Mouse (Mus musculus): Measurements from ENCODE around the gene Dhrs13. TPM values are rescaled to one million over a fixed set of nuclear protein-coding genes. Genes with fewer than 3 reads are reported as not detected.

The Dhrs13 gene
- polyA plus RNA-seq (2016; fragmentation: Nextera tagmentation; extraction: Ambion mirVana), result 14.4 and 17.1 TPM in 2 replicates

DNA sequence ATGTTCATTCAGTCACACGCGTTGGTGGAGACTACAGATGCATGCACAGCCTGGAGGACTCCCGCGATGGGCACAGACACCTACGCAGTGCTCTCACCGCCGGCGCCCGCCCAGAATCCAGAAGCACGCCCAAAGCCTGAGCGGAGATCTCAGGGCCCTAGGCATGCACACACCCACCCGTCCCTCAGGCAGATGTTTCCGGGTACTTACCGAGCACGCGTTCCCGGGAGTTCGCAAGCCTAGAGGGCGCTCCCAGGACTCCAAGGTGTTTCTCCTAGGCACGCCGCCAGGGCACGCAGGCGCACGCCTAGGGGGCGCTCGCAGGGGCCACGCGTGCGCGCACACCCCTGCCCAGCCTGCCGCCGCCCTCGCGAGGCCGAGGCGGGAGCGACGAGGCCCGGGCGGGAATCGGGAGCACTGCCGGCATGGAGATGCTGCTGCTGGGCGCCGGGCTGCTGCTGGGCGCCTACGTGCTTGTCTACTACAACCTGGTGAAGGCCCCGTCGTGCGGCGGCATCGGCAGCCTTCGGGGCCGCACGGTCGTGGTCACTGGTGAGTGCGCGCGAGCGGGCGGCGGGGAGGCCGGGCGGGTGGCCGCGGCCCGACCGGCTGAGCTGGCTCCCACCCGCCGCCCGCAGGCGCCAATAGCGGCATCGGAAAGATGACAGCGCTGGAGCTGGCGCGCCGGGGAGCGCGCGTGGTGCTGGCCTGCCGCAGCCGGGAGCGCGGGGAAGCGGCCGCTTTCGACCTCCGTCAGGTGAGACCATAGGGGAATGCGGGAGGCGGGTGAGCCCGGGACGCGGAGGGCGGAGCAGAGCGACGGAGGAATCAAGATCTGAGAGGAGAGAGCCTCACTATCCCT is at the start of gene Dhrs13:
Gene Dhrs13 (plus strand): TSS at position 334 of the 862 bp plus-strand sequence.
- Histone ChIP-seq H3K36me3 (replicated peaks) (peaks cover 45% of the 10 kb centered on the region), H3K9me3 (no peaks in the 10 kb centered on the region), H3K27me3 (ENCODE audit: poor library complexity, severe bottlenecking) (peaks cover 17% of the 10 kb centered on the region), H3K4me3 (peak within 1 kb of the TSS; percentile 76), H3K4me1 (peaks cover 50% of the 10 kb centered on the region), H3K27ac (peak within 1 kb of the TSS; percentile 94)
- under 1% methylated on average over 96 of the region's 96 CpGs for WGBS
- DNase-seq (ENCODE audit: extremely low spot score, low spot score), result peak; percentile 88

GRCm38 (mm10) chr11:77982441-77982905 is 49.6 kb upstream of the Dhrs13 start, which contains the start of gene Phf12:
Phf12 (plus strand) TSS chr11:77982754.
- WGBS, result 0% methylated on average over 62 of the region's 62 CpGs

GRCm38 (mm10) chr11:77983191-77983936 is 48.7 kb upstream of the Dhrs13 start:
- peak; percentile 67 for DNase-seq (ENCODE audit: extremely low spot score, low spot score)
- under 1% methylated on average over 32 of the region's 32 CpGs for WGBS
- Histone ChIP-seq H3K4me3 (peak overlapping the region; percentile 100), H3K9me3 (no peaks in the 10 kb centered on the region), H3K27ac (peak overlapping the region; percentile 97), H3K4me1 (peaks cover 28% of the 10 kb centered on the region), H3K27me3 (ENCODE audit: poor library complexity, severe bottlenecking) (no peaks in the 10 kb centered on the region), H3K36me3 (replicated peaks) (peaks cover 34% of the 10 kb centered on the region)

More at GRCm38 (mm10) chr11:77982441-77982905, 49.6 kb upstream of the Dhrs13 start, which contains the start of gene Phf12:
- H3K4me1 ChIP-seq, result peaks cover 28% of the 10 kb centered on the region
- DNase-seq (ENCODE audit: extremely low spot score, low spot score), result peak; percentile 99
- H3K27ac ChIP-seq, result peak within 1 kb of the TSS; percentile 97
- peaks cover 8% of the 10 kb centered on the region; the same call in 1 of the 2 replicates for H3K27me3 ChIP-seq (ENCODE audit: poor library complexity, severe bottlenecking)
- peaks cover 25% of the 10 kb centered on the region for H3K36me3 ChIP-seq (replicated peaks)
- H3K4me3 ChIP-seq, result peak within 1 kb of the TSS; percentile 100
- H3K9me3 ChIP-seq, result no peaks in the 10 kb centered on the region

- Histone ChIP-seq H3K9me3 (no peaks in the 10 kb centered on the region), H3K4me1 (peaks cover 28% of the 10 kb centered on the region), H3K36me3 (replicated peaks) (peaks cover 42% of the 10 kb centered on the region), H3K27me3 (ENCODE audit: poor library complexity, severe bottlenecking) (no peaks in the 10 kb centered on the region), H3K27ac (peak overlapping the region; percentile 97), H3K4me3 (peak overlapping the region; percentile 100)
- 1% methylated on average over 63 of the region's 63 CpGs for WGBS
- peak; percentile 82 for DNase-seq (ENCODE audit: extremely low spot score, low spot score)
Measured at GRCm38 (mm10) chr11:77983937-77984835, 47.9 kb upstream of the Dhrs13 start.

DNA sequence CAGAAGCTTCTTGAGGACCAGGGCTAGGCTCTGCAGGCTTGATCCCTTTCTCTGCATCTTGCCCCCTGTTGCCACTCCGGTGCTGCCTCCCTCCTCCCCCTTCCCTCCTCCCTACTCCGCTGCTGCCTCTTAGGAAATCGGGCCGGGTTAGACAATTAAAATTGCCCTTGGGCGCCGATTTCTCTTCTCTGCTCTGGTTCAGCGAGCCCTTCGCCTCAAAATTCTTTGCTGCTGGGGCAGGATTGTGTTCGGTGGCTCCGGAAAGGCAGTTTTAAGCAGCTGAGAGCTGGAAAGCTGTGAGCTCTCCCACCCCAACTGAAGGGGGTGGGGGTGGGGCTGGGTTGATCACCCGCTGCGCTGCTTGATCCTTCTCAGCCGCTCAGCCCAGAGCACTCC is 47.2 kb upstream of the Dhrs13 start:
- H3K27me3 ChIP-seq (ENCODE audit: poor library complexity, severe bottlenecking), result no peaks in the 10 kb centered on the region
- no peaks in the 10 kb centered on the region for H3K9me3 ChIP-seq
- H3K36me3 ChIP-seq (replicated peaks), result peaks cover 49% of the 10 kb centered on the region
- 0% methylated on average over 13 of the region's 13 CpGs for WGBS
- peaks cover 28% of the 10 kb centered on the region for H3K4me1 ChIP-seq
- H3K4me3 ChIP-seq, result peak overlapping the region; percentile 100
- DNase-seq (ENCODE audit: extremely low spot score, low spot score), result peak; percentile 66
- H3K27ac ChIP-seq, result peak overlapping the region; percentile 97

GRCm38 (mm10) chr11:77985541-77986065 is 46.5 kb upstream of the Dhrs13 start:
- H3K36me3 ChIP-seq (replicated peaks), result peaks cover 56% of the 10 kb centered on the region
- WGBS, result 78% methylated on average over 3 of the region's 3 CpGs

GRCm38 (mm10) chr11:77989071-77989690 is 42.9 kb upstream of the Dhrs13 start:
- peaks cover 91% of the 10 kb centered on the region for H3K36me3 ChIP-seq (replicated peaks)

More at GRCm38 (mm10) chr11:77985541-77986065, 46.5 kb upstream of the Dhrs13 start:
- Histone ChIP-seq H3K27me3 (ENCODE audit: poor library complexity, severe bottlenecking) (no peaks in the 10 kb centered on the region), H3K4me3 (peak overlapping the region; percentile 100), H3K27ac (peak overlapping the region; percentile 97), H3K9me3 (no peaks in the 10 kb centered on the region), H3K4me1 (peaks cover 25% of the 10 kb centered on the region)
- DNase-seq (ENCODE audit: extremely low spot score, low spot score), result no peak

GRCm38 (mm10) chr11:77995556-77995955 is 36.5 kb upstream of the Dhrs13 start:
- H3K27me3 ChIP-seq (ENCODE audit: poor library complexity, severe bottlenecking), result no peaks in the 10 kb centered on the region
- H3K4me1 ChIP-seq, result no peaks in the 10 kb centered on the region
- no peak for DNase-seq (ENCODE audit: extremely low spot score, low spot score)
- no peak overlapping the region for H3K4me3 ChIP-seq
- H3K36me3 ChIP-seq (replicated peaks), result peaks cover 92% of the 10 kb centered on the region
- no peak overlapping the region for H3K27ac ChIP-seq
- no peaks in the 10 kb centered on the region for H3K9me3 ChIP-seq
- 79% methylated on average over 1 of the region's 1 CpGs for WGBS

More at GRCm38 (mm10) chr11:77989071-77989690, 42.9 kb upstream of the Dhrs13 start:
- 93% methylated on average over 13 of the region's 13 CpGs for WGBS
- Histone ChIP-seq H3K27me3 (ENCODE audit: poor library complexity, severe bottlenecking) (no peaks in the 10 kb centered on the region), H3K4me1 (peaks cover 16% of the 10 kb centered on the region), H3K9me3 (no peaks in the 10 kb centered on the region), H3K27ac (no peak overlapping the region), H3K4me3 (no peak overlapping the region)
- DNase-seq (ENCODE audit: extremely low spot score, low spot score), result no peak

- 95% methylated on average over 5 of the region's 5 CpGs for WGBS
- H3K9me3 ChIP-seq, result no peaks in the 10 kb centered on the region; the same call in 1 of the 2 replicates
- no peak for DNase-seq (ENCODE audit: extremely low spot score, low spot score)
- peaks cover 97% of the 10 kb centered on the region for H3K36me3 ChIP-seq (replicated peaks)
- no peaks in the 10 kb centered on the region for H3K4me1 ChIP-seq
- no peaks in the 10 kb centered on the region for H3K27me3 ChIP-seq (ENCODE audit: poor library complexity, severe bottlenecking)
- no peak overlapping the region for H3K4me3 ChIP-seq
- H3K27ac ChIP-seq, result no peak overlapping the region
Measured at GRCm38 (mm10) chr11:78006446-78006845, 25.6 kb upstream of the Dhrs13 start.

GRCm38 (mm10) chr11:78019676-78020075 is 12.4 kb upstream of the Dhrs13 start:
- 21% methylated on average over 4 of the region's 4 CpGs for WGBS
- H3K36me3 ChIP-seq (replicated peaks), result peaks cover 98% of the 10 kb centered on the region
- H3K27me3 ChIP-seq (ENCODE audit: poor library complexity, severe bottlenecking), result no peaks in the 10 kb centered on the region
- no peak overlapping the region for H3K27ac ChIP-seq
- H3K9me3 ChIP-seq, result no peaks in the 10 kb centered on the region
- no peak overlapping the region for H3K4me3 ChIP-seq
- peak; percentile 73 for DNase-seq (ENCODE audit: extremely low spot score, low spot score)
- no peaks in the 10 kb centered on the region for H3K4me1 ChIP-seq

DNA sequence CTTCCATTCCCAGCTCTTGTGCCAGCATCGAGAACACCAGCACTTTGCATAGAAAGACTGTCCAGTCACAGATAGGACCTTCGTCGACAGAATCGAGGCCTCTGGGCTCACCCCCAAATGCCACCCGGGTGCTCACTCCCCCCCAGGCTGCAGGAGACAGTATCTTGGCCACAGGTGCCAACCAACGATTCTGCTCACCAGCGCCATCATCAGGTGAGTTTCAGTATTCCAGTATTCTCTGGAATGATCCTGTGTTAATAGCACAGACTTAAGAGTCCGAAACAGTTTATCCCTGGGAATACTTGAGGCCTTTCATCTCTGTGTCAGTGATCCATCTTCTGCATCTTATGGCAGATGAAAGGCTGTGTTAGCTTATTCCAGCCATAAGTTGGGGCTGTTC is 8.5 kb upstream of the Dhrs13 start:
- Histone ChIP-seq H3K27ac (no peak overlapping the region), H3K27me3 (ENCODE audit: poor library complexity, severe bottlenecking) (no peaks in the 10 kb centered on the region), H3K36me3 (replicated peaks) (peaks cover 96% of the 10 kb centered on the region), H3K4me1 (no peaks in the 10 kb centered on the region), H3K9me3 (no peaks in the 10 kb centered on the region), H3K4me3 (no peak overlapping the region)
- no peak for DNase-seq (ENCODE audit: extremely low spot score, low spot score)
- WGBS, result 88% methylated on average over 8 of the region's 8 CpGs
